Mouse (Mus musculus) thymus, adult 2 months (tissue): ENCODE data around the gene Il4.

Experiments used
- CTCF ChIP-seq: fragments of 200-500 bp; IDR thresholded peaks from 2 replicates; pipeline ENCODE4 v1.5.1; 2012; ENCODE audit warnings: mild to moderate bottlenecking, control low read depth, low read length, moderate library complexity, borderline replicate concordance; ENCODE audit not compliant: control insufficient read depth, poor library complexity, insufficient read depth; ENCODE audit errors: extremely low read depth
- POLR2A ChIP-seq: fragments of 200-500 bp; IDR thresholded peaks from 2 replicates; pipeline ENCODE4 v1.6.1; 2012; ENCODE audit warnings: mild to moderate bottlenecking, low read length, control low read depth, moderate library complexity; ENCODE audit not compliant: control insufficient read depth, poor library complexity, insufficient read depth; ENCODE audit errors: extremely low read depth

DNA sequence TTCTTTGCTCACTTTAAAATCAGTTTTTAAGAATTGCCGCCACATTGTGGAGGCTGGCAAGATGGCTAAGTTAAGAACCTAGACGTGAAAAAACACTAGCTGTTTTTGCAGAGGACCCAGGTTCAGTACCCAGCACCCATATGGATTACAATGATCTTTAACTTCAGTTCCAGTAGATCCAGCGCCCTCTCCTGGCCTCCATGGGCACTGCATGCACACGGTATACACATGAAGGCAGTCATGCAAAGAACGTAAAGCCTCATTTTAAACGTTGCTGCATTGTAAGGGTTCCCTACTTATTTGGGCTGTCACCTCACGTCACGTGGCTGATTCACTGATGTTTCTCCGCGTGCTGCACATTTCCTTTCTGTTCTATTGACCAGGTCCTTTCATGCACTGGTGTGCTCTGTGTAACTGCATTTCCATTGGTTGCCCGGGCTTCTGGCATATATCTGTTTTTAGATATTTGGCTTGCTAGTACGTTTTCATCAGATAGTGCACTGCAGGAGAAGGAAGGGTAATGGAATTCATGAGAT lies 24.3 kb upstream of the Il4 start:
- TF ChIP-seq CTCF (no peak), POLR2A (no peak)
